Mouse (Mus musculus) brain, embryonic 14.5 days (tissue): ENCODE results near the gene Tex21. TPM values are rescaled to one million over a fixed set of nuclear protein-coding genes. Genes with fewer than 3 reads are reported as not detected.

Experiments used
- polyA plus RNA-seq: library from polyadenylated mRNA; depleted of rRNA; stranded (reverse); fragments of >200 nt; gene quantifications from 2 replicates; pipeline ENCODE4 v1.2.3, GENCODE M21; 2012; rRNA removed

Gene Tex21
- polyA plus RNA-seq, 1 experiment, result 0.04 TPM

Other genes starting within 250 kb of the Tex21 start
- 0.27 and 0.28 TPM in 2 replicates for gene Esr2, start 69.5 kb downstream of the Tex21 start, polyA plus RNA-seq
- 27.9 and 30.9 TPM in 2 replicates for gene Mthfd1, start 8.6 kb upstream of the Tex21 start, polyA plus RNA-seq
- gene Akap5, start 78.1 kb upstream of the Tex21 start, polyA plus RNA-seq, result 4.2 and 8.5 TPM in 2 replicates
- gene Zbtb25, start 122.9 kb upstream of the Tex21 start, polyA plus RNA-seq, result 22.3 and 24.8 TPM in 2 replicates
- gene Zbtb1, start 123.5 kb upstream of the Tex21 start, polyA plus RNA-seq, result 3.1 and 3.4 TPM in 2 replicates
- gene Hspa2, start 157.4 kb upstream of the Tex21 start, polyA plus RNA-seq, result 3.9 and 5.4 TPM in 2 replicates
- gene Ppp1r36, start 170.8 kb upstream of the Tex21 start, polyA plus RNA-seq, result 0.44 and 1.2 TPM in 2 replicates